In genomic region chrX:58038061-58039007, GRCm38 (mm10) we compare ENCODE assay signal across 8 mouse cellular contexts. TPM values are rescaled to one million over a fixed set of nuclear protein-coding genes. Genes with fewer than 3 reads are reported as not detected.
DNase-seq lines count a peak whose midpoint lies in the region; ATAC-seq lines count a peak whose summit lies in the region.

No protein-coding gene starts in this region.

- peaks cover 27% of the 10 kb centered on the region for H3K27me3 ChIP-seq in heart, embryonic 10.5 days (ENCODE audit: insufficient read depth, poor library complexity, severe bottlenecking)
- peaks cover 2% of the 10 kb centered on the region; the same call in 1 of the 2 replicates for H3K27me3 ChIP-seq in hindbrain, embryonic 11.5 days (ENCODE audit: control insufficient read depth, insufficient read depth, low read length)
- no peaks in the 10 kb centered on the region for H3K27me3 ChIP-seq in midbrain, embryonic 16.5 days (ENCODE audit: control insufficient read depth, insufficient read depth, low read depth, low read length)

- no peaks in the 10 kb centered on the region for H3K4me1 ChIP-seq in heart, embryonic 10.5 days
- H3K4me1 ChIP-seq in hindbrain, embryonic 11.5 days (replicated peaks; ENCODE audit: control insufficient read depth, insufficient read depth, low read length) = no peaks in the 10 kb centered on the region
- H3K4me1 ChIP-seq in midbrain, embryonic 16.5 days (ENCODE audit: control insufficient read depth, insufficient read depth, low read length) = no peaks in the 10 kb centered on the region

- H3K9me3 ChIP-seq in heart, embryonic 10.5 days = no peaks in the 10 kb centered on the region
- no peaks in the 10 kb centered on the region for H3K9me3 ChIP-seq in hindbrain, embryonic 11.5 days (ENCODE audit: control insufficient read depth, low read length)
- H3K9me3 ChIP-seq in midbrain, embryonic 16.5 days (replicated peaks; ENCODE audit: control insufficient read depth, low read length, poor library complexity, severe bottlenecking) = no peaks in the 10 kb centered on the region

- H3K4me2 ChIP-seq in hindbrain, embryonic 11.5 days (replicated peaks; ENCODE audit: low read depth, low read length) = peak overlapping the region; percentile 41
- H3K4me2 ChIP-seq in midbrain, embryonic 16.5 days (ENCODE audit: low read length) = peak overlapping the region; percentile 53

- no peaks in the 10 kb centered on the region for H3K36me3 ChIP-seq in heart, embryonic 10.5 days
- no peaks in the 10 kb centered on the region for H3K36me3 ChIP-seq in hindbrain, embryonic 11.5 days (ENCODE audit: control insufficient read depth, insufficient read depth, low read length)
- no peaks in the 10 kb centered on the region for H3K36me3 ChIP-seq in midbrain, embryonic 16.5 days (ENCODE audit: control insufficient read depth, insufficient read depth, low read length)

- peak overlapping the region; percentile 27; the same call in 1 of the 2 replicates for H3K9ac ChIP-seq in hindbrain, embryonic 11.5 days (ENCODE audit: low read depth, low read length)
- H3K9ac ChIP-seq in midbrain, embryonic 16.5 days (ENCODE audit: low read depth, low read length) = peak overlapping the region; percentile 53

- H3K4me3 ChIP-seq in heart, embryonic 10.5 days = peak overlapping the region; percentile 60
- peak overlapping the region; percentile 29 for H3K4me3 ChIP-seq in hindbrain, embryonic 11.5 days (ENCODE audit: low read depth, low read length)
- H3K4me3 ChIP-seq in midbrain, embryonic 16.5 days (ENCODE audit: low read depth, low read length) = peak overlapping the region; percentile 37

- peak overlapping the region; percentile 84 for H3K27ac ChIP-seq in heart, embryonic 10.5 days
- H3K27ac ChIP-seq in hindbrain, embryonic 11.5 days (ENCODE audit: low read depth, low read length) = peak overlapping the region; percentile 42
- H3K27ac ChIP-seq in midbrain, embryonic 16.5 days (ENCODE audit: low read length) = peak overlapping the region; percentile 76

- ATAC-seq in hindbrain, embryonic 11.5 days (ENCODE audit: low FRiP score) = peak; percentile 94
- ATAC-seq in midbrain, embryonic 16.5 days = peak; percentile 92

- WGBS in heart, embryonic 10.5 days = 16% methylated on average over 68 of the region's 70 CpGs
- WGBS in hindbrain, embryonic 11.5 days = 13% methylated on average over 50 of the region's 70 CpGs
- WGBS in midbrain, embryonic 16.5 days = 14% methylated on average over 65 of the region's 70 CpGs

- no peak for DNase-seq in heart, embryonic 10.5 days (ENCODE audit: low spot score)
- DNase-seq in heart, adult 8-10 months (ENCODE audit: low spot score) = no peak
- peak; percentile 56 for DNase-seq in cerebellum, adult 9-10 months
- peak; percentile 70 for DNase-seq in hindbrain, embryonic 11.5 days (ENCODE audit: low spot score)
- DNase-seq in T-cell, adult 2 months (ENCODE audit: low spot score) = no peak
- no peak for DNase-seq in right cerebral cortex, postnatal 10 days (ENCODE audit: low spot score in 2 of 2)
- no peak for DNase-seq in thymus, postnatal 25 days

RNA-seq across cellular contexts. Expression of gene Zic3, which starts 15.8 kb away (rescaled TPM):
- polyA plus RNA-seq in heart, embryonic 10.5 days (2016; fragmentation: Nextera tagmentation; extraction: Ambion mirVana) = 0.07 and 0.20 TPM in 2 replicates
- total RNA-seq in heart, adult 8-10 months (2022) = not detected
- polyA plus RNA-seq in hindbrain, embryonic 11.5 days (2014; fragmentation: Nextera tagmentation; extraction: Ambion mirVana) = 27.2 and 28.5 TPM in 2 replicates
- polyA plus RNA-seq in midbrain, embryonic 16.5 days (2015; fragmentation: Nextera tagmentation; extraction: Ambion mirVana) = 15.7 and 27.5 TPM in 2 replicates

Comparison
In these comparisons a context has a peak if more than half of its experiments do, and no peak if none do; other contexts are left out.
1. DNase-seq: peak in cerebellum, adult 9-10 months (single experiment) and hindbrain, embryonic 11.5 days (single experiment); none in heart, embryonic 10.5 days (single experiment), heart, adult 8-10 months (single experiment), T-cell, adult 2 months (single experiment), right cerebral cortex, postnatal 10 days (0 of 2) and thymus, postnatal 25 days (single experiment).
2. RNA of gene Zic3, which starts 15.8 kb away (polyA plus RNA-seq): 27.2 to 28.5 TPM in hindbrain, embryonic 11.5 days and 15.7 to 27.5 TPM in midbrain, embryonic 16.5 days; 0.07 to 0.20 TPM in heart, embryonic 10.5 days; every median in the first group is over 10 times any median in the second.
3. Peak in every context shown above with its lines, with median percentiles within 50 percentile points of each other: H3K27ac ChIP-seq and H3K4me3 ChIP-seq.